Comparison of ENCODE assay signal across 8 mouse cellular contexts in the genomic region with DNA sequence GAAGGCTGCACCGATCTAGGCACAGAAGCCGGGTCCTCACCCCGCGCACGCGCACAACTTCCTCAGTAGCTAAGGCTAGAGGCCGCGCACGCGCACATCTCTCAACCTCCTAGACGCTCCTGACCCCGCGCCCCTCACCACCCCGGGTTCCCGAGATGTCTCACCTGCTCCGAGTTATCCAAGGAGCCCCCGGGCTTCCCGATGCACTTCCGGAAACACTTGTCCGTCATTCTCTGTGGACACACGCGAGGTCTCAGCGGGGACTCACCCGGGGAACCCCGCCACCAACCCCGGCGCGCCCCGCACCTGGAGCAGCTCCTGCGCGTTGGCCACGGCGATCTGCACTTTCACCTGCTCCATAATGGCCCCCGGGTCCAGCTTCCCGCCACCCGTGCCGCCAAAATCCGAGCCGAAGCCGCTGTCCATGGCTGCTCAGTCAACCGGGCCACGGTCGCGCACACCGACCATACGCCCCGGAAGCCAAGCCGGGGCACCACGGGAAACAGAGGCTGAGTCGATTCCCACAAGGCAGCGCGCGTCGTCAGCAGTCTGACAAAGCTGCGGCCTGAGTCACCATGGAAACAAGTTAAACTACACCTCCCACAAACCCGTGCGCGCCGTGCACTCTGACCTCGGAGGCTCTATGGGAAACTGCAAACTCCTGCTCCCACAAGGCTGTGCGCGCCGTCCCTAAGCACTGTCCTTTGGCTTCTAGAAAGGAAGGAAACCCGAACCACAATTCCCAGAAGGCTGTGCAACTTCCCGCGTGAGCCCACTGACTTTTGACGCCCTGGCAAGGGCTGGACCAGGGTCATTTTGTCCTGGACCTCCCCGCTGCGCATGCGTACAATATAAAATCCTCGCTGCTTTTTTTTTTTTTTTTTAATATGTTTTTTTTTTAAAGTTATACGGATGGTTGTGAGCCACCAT. TPM values are rescaled to one million over a fixed set of nuclear protein-coding genes. Genes with fewer than 3 reads are reported as not detected.
DNase-seq lines count a peak whose midpoint lies in the region; ATAC-seq lines count a peak whose summit lies in the region.

A gene (minus strand): TSS at position 652 of the 930 bp plus-strand sequence.

- H3K27ac ChIP-seq in hindbrain, embryonic 11.5 days (ENCODE audit: low read depth, low read length), result peak within 1 kb of the TSS; percentile 80

- peak; percentile 99 for DNase-seq in Muller cell, postnatal 12 days (ENCODE audit: inconsistent ontology term)
- peak; percentile 99 for DNase-seq in cerebellum, adult 9-11 months
- DNase-seq in frontal cortex, adult 2 months (ENCODE audit: extremely low spot score in 1 of 2, low spot score in 1 of 2), result peak; percentile 99 to 100
- DNase-seq in hindbrain, embryonic 11.5 days (ENCODE audit: low spot score), result peak; percentile 99
- DNase-seq in layer of hippocampus, postnatal 10 days (ENCODE audit: low spot score in 2 of 2), result peak; percentile 97
- peak; percentile 99 for DNase-seq in lung, postnatal 10 days
- DNase-seq in ovary, postnatal 36 days (ENCODE audit: low spot score), result peak; percentile 95
- peak; percentile 95 for DNase-seq in thymus, postnatal 25 days

- H3K36me3 ChIP-seq in hindbrain, embryonic 11.5 days (ENCODE audit: control insufficient read depth, insufficient read depth, low read length), result 0 out of 2 replicates have a peak, but pooled peaks cover 11% of the 10 kb centered on the region

- H3K27me3 ChIP-seq in hindbrain, embryonic 11.5 days (ENCODE audit: control insufficient read depth, insufficient read depth, low read length), result no peaks in the 10 kb centered on the region

- peak within 1 kb of the TSS; percentile 79 for H3K9ac ChIP-seq in hindbrain, embryonic 11.5 days (ENCODE audit: low read depth, low read length)

- H3K4me1 ChIP-seq in hindbrain, embryonic 11.5 days (replicated peaks; ENCODE audit: control insufficient read depth, insufficient read depth, low read length), result peaks cover 7% of the 10 kb centered on the region

- H3K9me3 ChIP-seq in hindbrain, embryonic 11.5 days (ENCODE audit: control insufficient read depth, low read length), result no peaks in the 10 kb centered on the region

- H3K4me2 ChIP-seq in hindbrain, embryonic 11.5 days (replicated peaks; ENCODE audit: low read depth, low read length), result peak within 1 kb of the TSS; percentile 88

- peak; percentile 95 for ATAC-seq in hindbrain, embryonic 11.5 days (ENCODE audit: low FRiP score)

- under 1% methylated on average over 72 of the region's 72 CpGs for WGBS in hindbrain, embryonic 11.5 days

- peak within 1 kb of the TSS; percentile 79 for H3K4me3 ChIP-seq in hindbrain, embryonic 11.5 days (ENCODE audit: low read depth, low read length)

RNA-seq across cellular contexts. Expression of the gene that starts here (rescaled TPM):
- polyA plus RNA-seq in frontal cortex, adult 2 months (2012; rRNA removed), result 192 and 231 TPM in 2 replicates
- 328 and 353 TPM in 2 replicates for polyA plus RNA-seq in hindbrain, embryonic 11.5 days (2014; fragmentation: Nextera tagmentation; extraction: Ambion mirVana)
- total RNA-seq in layer of hippocampus, postnatal 10 days (2021), result 100 to 1,000 TPM; 157 to 172 TPM

Comparison
In these comparisons a context has a peak if more than half of its experiments do, and no peak if none do; other contexts are left out.
1. Peak in every context shown above with its lines: DNase-seq, ATAC-seq, H3K4me3 ChIP-seq and H3K27ac ChIP-seq.